Mouse (Mus musculus) splenic B cell, adult 2 months (primary cell): ENCODE measurements at regions not wholly inside any gene's neighbourhood (a gene's known extent, or its start where the extent isn't known, plus 50 kb on each side); places are given as distances from the start of the nearest gene placed in this dataset.
A peak's percentile ranks its signal among the peaks of the same experiment; 100 is the strongest.

Experiments used
- DNase-seq: peaks from one replicate; pipeline ENCODE4 v3.0.0-alpha.2; 2011; ENCODE audit warnings: low read depth, low spot score
- H3K27me3 ChIP-seq: 2 replicates; pipeline ENCODE4 v1.6.1; 2012; ENCODE audit warnings: mild to moderate bottlenecking, low read length, moderate library complexity, mixed read lengths; ENCODE audit not compliant: control insufficient read depth, poor library complexity, insufficient read depth, severe bottlenecking
- H3K36me3 ChIP-seq: 2 replicates; pipeline ENCODE4 v1.6.1; 2012; ENCODE audit warnings: mild to moderate bottlenecking, low read length, moderate library complexity, mixed read lengths; ENCODE audit not compliant: control insufficient read depth, poor library complexity, insufficient read depth, severe bottlenecking

GRCm38 (mm10) chr3:21971731-21972130, 104.7 kb upstream of the Tbl1xr1 start:
- H3K36me3 ChIP-seq = no peaks in the 10 kb centered on the region
- no peak for DNase-seq
- no peaks in the 10 kb centered on the region for H3K27me3 ChIP-seq

GRCm38 (mm10) chr3:21973153-21973552, 103.3 kb upstream of the Tbl1xr1 start:
- Histone ChIP-seq H3K36me3 (no peaks in the 10 kb centered on the region), H3K27me3 (no peaks in the 10 kb centered on the region)
- no peak for DNase-seq

- H3K27me3 ChIP-seq = no peaks in the 10 kb centered on the region
- DNase-seq = no peak
- no peaks in the 10 kb centered on the region for H3K36me3 ChIP-seq
These were observed 102.8 kb upstream of the Tbl1xr1 start for GRCm38 (mm10) chr3:21973681-21974080.

- Histone ChIP-seq H3K27me3 (no peaks in the 10 kb centered on the region), H3K36me3 (no peaks in the 10 kb centered on the region)
These were observed 101.7 kb upstream of the Tbl1xr1 start for GRCm38 (mm10) chr3:21974766-21975165.

GRCm38 (mm10) chr3:21977775-21978174, 98.7 kb upstream of the Tbl1xr1 start:
- DNase-seq = no peak
- H3K36me3 ChIP-seq = no peaks in the 10 kb centered on the region
- H3K27me3 ChIP-seq = no peaks in the 10 kb centered on the region

More at GRCm38 (mm10) chr3:21974766-21975165, 101.7 kb upstream of the Tbl1xr1 start:
- no peak for DNase-seq

- no peaks in the 10 kb centered on the region for H3K27me3 ChIP-seq
- peak; percentile 75 for DNase-seq
- H3K36me3 ChIP-seq = no peaks in the 10 kb centered on the region
These were observed 93.5 kb upstream of the Tbl1xr1 start for GRCm38 (mm10) chr3:21982991-21983390.

DNA sequence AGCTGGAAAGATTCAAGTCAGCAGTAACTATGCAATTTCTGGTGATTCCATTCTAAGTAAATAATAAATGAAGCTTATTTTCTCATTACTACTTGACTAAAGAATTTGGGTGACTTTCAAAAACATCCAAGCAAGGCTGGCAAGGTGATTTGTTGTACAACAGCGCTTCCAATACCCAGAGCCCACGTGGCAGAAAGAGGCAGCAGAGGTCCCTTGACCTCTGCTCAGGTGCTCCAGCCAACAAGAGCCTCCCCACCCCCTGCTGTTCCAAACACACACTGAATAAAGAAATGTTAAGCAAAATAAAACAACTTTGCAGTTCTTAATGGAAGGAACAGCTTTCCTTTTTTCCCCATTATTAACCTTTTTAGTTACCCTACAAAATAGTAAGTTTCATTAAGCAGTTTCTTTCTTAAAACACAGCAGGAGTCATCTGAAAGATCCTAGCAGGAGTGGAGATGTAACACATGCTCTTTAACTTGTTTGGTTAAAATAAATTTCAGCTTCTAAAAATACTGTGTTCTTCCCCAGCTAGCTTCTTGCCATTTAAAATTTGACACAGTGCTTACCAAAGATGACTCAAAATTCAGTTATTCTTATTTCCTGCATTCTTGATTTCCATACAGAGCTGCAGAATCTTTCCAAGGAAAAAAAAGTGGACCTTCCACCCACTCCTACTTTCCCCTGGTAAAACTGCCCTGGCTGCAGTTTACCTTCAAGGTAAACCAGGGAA, 92.3 kb upstream of the Tbl1xr1 start:
- Histone ChIP-seq H3K27me3 (no peaks in the 10 kb centered on the region), H3K36me3 (no peaks in the 10 kb centered on the region)
- no peak for DNase-seq

- DNase-seq = peak; percentile 53
- no peaks in the 10 kb centered on the region for H3K36me3 ChIP-seq
- H3K27me3 ChIP-seq = no peaks in the 10 kb centered on the region
These were observed 91.6 kb upstream of the Tbl1xr1 start for GRCm38 (mm10) chr3:21984807-21985206.

- DNase-seq = peak; percentile 64
- H3K36me3 ChIP-seq = no peaks in the 10 kb centered on the region
These were observed 90.1 kb upstream of the Tbl1xr1 start for GRCm38 (mm10) chr3:21986164-21986892.

DNA sequence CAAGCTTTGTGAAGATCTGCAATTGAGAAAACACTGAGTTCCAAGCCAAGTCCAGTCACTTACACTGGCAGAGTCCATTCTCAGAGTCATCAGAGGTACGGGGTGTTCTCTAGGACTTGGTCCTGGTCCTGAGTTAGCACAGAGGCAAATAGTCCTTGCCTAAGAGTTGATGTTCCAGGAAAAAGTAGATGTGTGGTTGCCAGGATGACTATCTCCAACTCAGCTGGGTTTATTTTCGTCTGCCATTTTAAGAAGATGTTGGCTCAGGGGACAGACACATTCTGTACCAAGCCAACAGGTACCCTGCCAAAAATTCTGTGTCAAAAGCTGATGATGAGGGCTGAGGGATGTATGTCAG, 89.6 kb upstream of the Tbl1xr1 start:
- DNase-seq = no peak
- no peaks in the 10 kb centered on the region for H3K36me3 ChIP-seq
- H3K27me3 ChIP-seq = no peaks in the 10 kb centered on the region

More at GRCm38 (mm10) chr3:21986164-21986892, 90.1 kb upstream of the Tbl1xr1 start:
- H3K27me3 ChIP-seq = no peaks in the 10 kb centered on the region

GRCm38 (mm10) chr3:21987455-21988009, 88.9 kb upstream of the Tbl1xr1 start:
- H3K36me3 ChIP-seq = no peaks in the 10 kb centered on the region
- no peaks in the 10 kb centered on the region for H3K27me3 ChIP-seq
- DNase-seq = peak; percentile 84

- peak; percentile 65 for DNase-seq
- Histone ChIP-seq H3K36me3 (no peaks in the 10 kb centered on the region), H3K27me3 (no peaks in the 10 kb centered on the region)
These were observed 88.4 kb upstream of the Tbl1xr1 start for GRCm38 (mm10) chr3:21988010-21988531.

DNA sequence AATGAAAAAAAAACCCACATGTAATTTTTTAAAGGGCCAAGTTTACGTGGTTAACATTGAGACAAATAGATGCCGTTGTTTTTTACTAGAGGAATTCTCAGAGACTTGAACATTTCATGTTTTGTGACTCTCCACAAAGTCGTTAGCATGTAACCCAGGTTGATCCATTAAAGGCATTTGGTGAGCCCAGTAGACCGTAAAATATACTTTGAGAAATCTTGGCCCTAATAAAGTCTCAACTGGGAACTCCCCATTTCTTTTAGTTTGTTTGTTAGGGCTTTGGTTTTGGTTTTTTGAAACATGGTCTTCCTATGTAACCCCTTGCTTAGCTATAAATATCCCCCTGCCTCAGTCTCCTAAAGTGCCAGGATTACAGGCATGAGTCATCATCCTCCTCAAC, 85.9 kb upstream of the Tbl1xr1 start:
- no peak for DNase-seq
- no peaks in the 10 kb centered on the region for H3K27me3 ChIP-seq
- H3K36me3 ChIP-seq = no peaks in the 10 kb centered on the region

DNA sequence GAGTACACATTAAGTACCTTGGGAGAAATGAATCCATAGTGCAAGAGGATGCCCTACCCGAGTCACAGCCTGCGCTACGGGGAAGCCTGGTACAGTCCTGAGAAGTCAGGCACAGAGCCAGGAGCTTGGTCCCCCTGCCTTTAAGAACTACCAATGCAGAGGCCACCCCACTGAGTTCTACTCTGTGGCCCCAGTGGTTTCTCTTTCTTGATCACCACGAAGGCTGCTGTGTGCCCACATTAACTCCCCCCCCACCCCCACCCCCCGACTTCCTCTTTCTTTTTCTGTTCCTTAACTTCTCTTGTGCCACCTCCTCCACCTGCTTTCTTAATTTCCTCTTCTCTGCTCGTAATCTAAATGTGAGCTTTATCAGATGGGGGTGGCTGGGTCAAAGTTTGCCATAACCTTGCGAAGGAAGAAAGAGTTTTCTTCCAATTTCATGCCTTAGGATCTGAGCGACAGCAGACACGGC, 84.7 kb upstream of the Tbl1xr1 start:
- H3K27me3 ChIP-seq = no peaks in the 10 kb centered on the region
- H3K36me3 ChIP-seq = no peaks in the 10 kb centered on the region
- DNase-seq = peak; percentile 86

DNA sequence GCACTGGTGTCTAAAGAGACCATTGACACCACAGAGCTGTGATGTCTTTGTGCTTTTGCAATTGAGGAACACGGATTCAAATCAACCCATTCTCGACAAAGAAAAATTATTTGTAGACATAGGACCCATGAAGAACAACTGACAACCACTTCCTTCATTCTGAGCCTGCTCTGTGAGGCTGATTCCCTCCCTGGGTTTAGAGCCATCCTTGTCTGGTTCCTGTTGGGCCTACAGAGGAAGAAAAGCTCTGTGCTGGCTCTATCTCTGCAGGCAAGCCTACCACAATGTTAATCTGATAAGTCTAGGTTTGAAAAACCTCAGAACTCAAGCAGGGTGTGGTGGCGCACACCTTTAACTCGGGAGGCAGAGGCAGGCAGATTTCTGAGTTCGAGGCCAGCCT, 84.2 kb upstream of the Tbl1xr1 start:
- Histone ChIP-seq H3K27me3 (no peaks in the 10 kb centered on the region), H3K36me3 (no peaks in the 10 kb centered on the region)
- no peak for DNase-seq
